Mouse (Mus musculus): Measurements from ENCODE around the gene Spdef.

GRCm38 (mm10) chr17:27748123-27748522, 19.4 kb upstream of the Spdef start:
- TF ChIP-seq EP300 (IDR thresholded peaks at IDR 0.05) (no peak), CTCF (IDR thresholded peaks at IDR 0.05) (no peak)

Measured in lung, postnatal 0 days (tissue).